Mouse (Mus musculus) mesoderm, embryonic 11.5 days (tissue): ENCODE measurements around the gene Tigit.
A peak's percentile ranks its signal among the peaks of the same experiment; 100 is the strongest.

ENCODE experiments used
- DNase-seq: peaks from one replicate; pipeline ENCODE4 v3.0.0-alpha.2; 2012; ENCODE audit warnings: low read depth, low spot score

Tigit gene

GRCm38 (mm10) chr16:43619277-43619676, 44.7 kb downstream of the Tigit start:
- no peak for DNase-seq

DNA sequence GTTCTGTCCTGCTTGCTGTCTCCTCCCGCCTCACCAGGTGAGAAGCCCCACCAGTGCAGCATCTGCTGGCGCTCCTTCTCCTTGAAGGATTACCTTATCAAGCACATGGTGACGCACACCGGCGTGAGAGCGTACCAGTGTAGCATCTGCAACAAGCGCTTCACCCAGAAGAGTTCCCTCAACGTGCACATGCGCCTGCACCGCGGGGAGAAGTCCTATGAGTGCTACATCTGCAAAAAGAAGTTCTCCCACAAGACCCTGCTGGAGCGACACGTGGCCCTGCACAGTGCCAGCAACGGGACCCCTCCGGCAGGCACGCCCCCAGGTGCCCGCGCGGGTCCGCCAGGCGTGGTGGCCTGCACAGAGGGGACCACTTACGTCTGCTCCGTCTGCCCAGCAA, 45.7 kb downstream of the Tigit start:
- no peak for DNase-seq

DNA sequence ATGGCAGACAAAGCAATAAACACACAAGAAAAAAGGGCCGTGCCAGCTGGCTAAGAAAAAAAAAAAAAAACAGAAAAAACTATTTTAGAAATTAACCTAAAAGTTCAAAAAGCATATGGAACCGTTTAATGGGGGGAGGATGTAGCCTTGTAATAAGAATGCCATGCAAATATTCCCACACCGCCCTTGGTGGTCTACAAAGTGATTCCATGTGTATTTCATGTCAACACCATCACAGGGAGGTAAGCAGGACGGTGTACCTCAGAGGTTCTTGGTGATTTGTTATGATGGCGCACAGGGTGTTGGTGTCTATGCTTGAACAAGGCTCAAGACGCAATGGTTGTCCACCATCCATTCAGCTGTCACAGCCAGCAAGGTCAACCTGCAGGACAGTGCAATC, 46.6 kb downstream of the Tigit start:
- DNase-seq, result peak; percentile 44

- no peak for DNase-seq
Measured at GRCm38 (mm10) chr16:43616348-43616747, 47.6 kb downstream of the Tigit start.

GRCm38 (mm10) chr16:43610375-43610774, 53.6 kb downstream of the Tigit start:
- no peak for DNase-seq

GRCm38 (mm10) chr16:43608066-43608465, 55.9 kb downstream of the Tigit start:
- DNase-seq, result no peak

DNA sequence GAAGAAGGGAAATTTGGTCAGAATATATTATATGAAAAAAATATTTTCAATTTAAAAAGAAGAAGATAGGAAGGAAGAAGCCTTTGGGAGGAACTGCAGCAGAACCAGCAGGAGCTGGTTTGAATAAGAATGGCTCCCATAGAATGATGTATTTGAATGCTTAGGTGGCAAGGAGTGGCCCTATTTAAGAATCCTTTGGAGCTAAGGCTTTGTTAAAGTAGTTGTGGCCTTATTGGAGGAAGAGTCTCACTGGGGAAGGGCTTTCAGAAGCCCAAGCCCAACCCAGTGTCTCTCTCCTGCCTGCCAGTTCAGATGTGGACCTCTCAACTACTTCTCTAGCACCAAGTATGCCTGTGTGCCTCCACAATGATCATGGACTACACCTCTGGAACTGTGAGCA, 56.9 kb downstream of the Tigit start:
- no peak for DNase-seq

GRCm38 (mm10) chr16:43604399-43605013, 59.4 kb downstream of the Tigit start:
- DNase-seq, result no peak

- DNase-seq, result peak; percentile 75
Measured at GRCm38 (mm10) chr16:43603591-43604141, 60.3 kb downstream of the Tigit start.

- no peak for DNase-seq
Measured at GRCm38 (mm10) chr16:43602573-43602972, 61.4 kb downstream of the Tigit start.

DNA sequence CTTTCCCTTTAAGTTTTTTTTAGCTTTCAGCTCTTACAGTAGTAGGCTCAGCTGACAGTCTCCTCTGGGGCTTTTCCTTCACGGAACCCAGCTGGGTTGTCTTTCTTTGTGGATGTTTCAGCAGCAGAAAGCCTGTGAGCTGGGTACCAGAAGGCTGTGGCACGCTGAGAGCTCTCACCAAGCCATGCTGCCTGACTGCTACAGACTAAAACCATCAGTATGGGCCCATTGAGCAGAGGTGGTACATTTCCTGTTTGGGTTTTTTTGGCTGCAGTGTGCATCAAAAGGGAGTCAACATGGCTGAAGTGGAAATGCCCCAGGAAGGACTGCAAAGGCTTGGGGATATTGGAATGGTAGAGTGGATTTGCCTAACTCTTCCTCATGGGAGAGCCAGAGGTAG, 64.2 kb downstream of the Tigit start:
- no peak for DNase-seq
